Mouse (Mus musculus): ENCODE measurements around the gene Myoz2.
A peak's percentile ranks its signal among the peaks of the same experiment; 100 is the strongest.

Gene Myoz2

GRCm38 (mm10) chr3:123034752-123035151 lies at the start of gene Myoz2:
Gene Myoz2, minus strand, starts transcription at chr3:123035015.
- no peak for DNase-seq

GRCm38 (mm10) chr3:123081665-123082064 lies 46.9 kb upstream of the Myoz2 start:
- no peak for DNase-seq

- DNase-seq = no peak
Measured at GRCm38 (mm10) chr3:123080943-123081342, 46.1 kb upstream of the Myoz2 start.

GRCm38 (mm10) chr3:123080017-123080725 lies 45.4 kb upstream of the Myoz2 start:
- DNase-seq = no peak

- DNase-seq = no peak
Measured at GRCm38 (mm10) chr3:123075759-123076158, 40.9 kb upstream of the Myoz2 start.

- DNase-seq = no peak
Measured at GRCm38 (mm10) chr3:123075034-123075433, 40.2 kb upstream of the Myoz2 start.

GRCm38 (mm10) chr3:123073351-123073750 lies 38.5 kb upstream of the Myoz2 start:
- DNase-seq = no peak

GRCm38 (mm10) chr3:123072472-123072871 lies 37.7 kb upstream of the Myoz2 start:
- DNase-seq = no peak

GRCm38 (mm10) chr3:123070996-123071395 lies 36.2 kb upstream of the Myoz2 start:
- no peak for DNase-seq

GRCm38 (mm10) chr3:123066836-123067235 lies 32.0 kb upstream of the Myoz2 start:
- no peak for DNase-seq

GRCm38 (mm10) chr3:123065466-123065865 lies 30.7 kb upstream of the Myoz2 start:
- DNase-seq = no peak

- DNase-seq = no peak
Measured at GRCm38 (mm10) chr3:123064186-123064585, 29.4 kb upstream of the Myoz2 start.

GRCm38 (mm10) chr3:123061931-123062330 lies 27.1 kb upstream of the Myoz2 start:
- no peak for DNase-seq

GRCm38 (mm10) chr3:123058832-123059231 lies 24.0 kb upstream of the Myoz2 start:
- no peak for DNase-seq

- peak; percentile 13 for DNase-seq
Measured at GRCm38 (mm10) chr3:123054178-123054577, 19.4 kb upstream of the Myoz2 start.

- no peak for DNase-seq
Measured at GRCm38 (mm10) chr3:123053192-123053938, 18.6 kb upstream of the Myoz2 start.

- DNase-seq = no peak
Measured at GRCm38 (mm10) chr3:123042308-123042707, 7.5 kb upstream of the Myoz2 start.

GRCm38 (mm10) chr3:123033804-123034203 lies 1.0 kb downstream of the Myoz2 start:
- no peak for DNase-seq

GRCm38 (mm10) chr3:123025634-123026033 lies 9.2 kb downstream of the Myoz2 start:
- no peak for DNase-seq

- no peak for DNase-seq
Measured at GRCm38 (mm10) chr3:123024496-123025234, 10.2 kb downstream of the Myoz2 start.

GRCm38 (mm10) chr3:123018792-123019191 lies 16.0 kb downstream of the Myoz2 start:
- no peak for DNase-seq

- no peak for DNase-seq
Measured at GRCm38 (mm10) chr3:123013476-123013875, 21.3 kb downstream of the Myoz2 start.

- DNase-seq = peak; percentile 34
Measured at GRCm38 (mm10) chr3:123009417-123009816, 25.4 kb downstream of the Myoz2 start.

- DNase-seq = no peak
Measured at GRCm38 (mm10) chr3:123007386-123007785, 27.4 kb downstream of the Myoz2 start.

Data from embryo, embryonic 11 days (tissue).